Mouse (Mus musculus) hematopoietic stem cell, adult 5-6 weeks (primary cell): Measurements from ENCODE around the gene Lancl3. TPM values are rescaled to one million over a fixed set of nuclear protein-coding genes. Genes with fewer than 3 reads are reported as not detected.

Experiments used
- total RNA-seq: library from RNA; stranded (forward); fragments of 172-1452, 232-1000 nt; gene quantifications from 2 replicates; pipeline ENCODE4 v1.2.3, GENCODE M21; 2017

The Lancl3 gene
- total RNA-seq, 1 experiment from 2014 or later, result 1.1 TPM

Other genes starting within 250 kb of the Lancl3 start
- not detected in 2 replicates for gene Fthl17b, start 236.9 kb upstream of the Lancl3 start, total RNA-seq
- not detected in 2 replicates for gene Fthl17c, start 223.3 kb upstream of the Lancl3 start, total RNA-seq
- not detected in 2 replicates for gene Fthl17d, start 213.1 kb upstream of the Lancl3 start, total RNA-seq
- not detected in 2 replicates for gene Fthl17e, start 166.4 kb upstream of the Lancl3 start, total RNA-seq
- not detected in 2 replicates for gene Fthl17f, start 136.9 kb upstream of the Lancl3 start, total RNA-seq
- gene 4930402K13Rik, start 95.3 kb upstream of the Lancl3 start, total RNA-seq, result not detected in 2 replicates
- gene Gm14862, start 57.0 kb downstream of the Lancl3 start, total RNA-seq, result not detected in 2 replicates
- gene Xk, start 72.9 kb downstream of the Lancl3 start, total RNA-seq, result 8.4 and 10.4 TPM in 2 replicates
- not detected in 2 replicates for gene H2al1m, start 83.9 kb downstream of the Lancl3 start, total RNA-seq
- gene H2al1k, start 150.7 kb downstream of the Lancl3 start, total RNA-seq, result not detected in 2 replicates